Mouse (Mus musculus): Measurements from ENCODE around the gene Ttc7b. TPM values are rescaled to one million over a fixed set of nuclear protein-coding genes. Genes with fewer than 3 reads are reported as not detected.

Ttc7b gene
- total RNA-seq (2021), result 100 to 1,000 TPM; 173 to 184 TPM
- long read RNA-seq, experiment 1, transcript Ttc7b-201 (20 exons, 3,446 nt), result minor isoform, 40 of 143 reads
- long read RNA-seq, experiment 1, transcript Ttc7b-206 (21 exons, 3,307 nt), result major isoform, 45 of 143 reads
- long read RNA-seq, experiment 1, partial matches to known transcripts, result 34 of 143 reads
- long read RNA-seq, experiment 1, other reads (novel, unspliced or antisense), result 23 of 143 reads
- long read RNA-seq, experiment 2, transcript Ttc7b-201 (20 exons, 3,446 nt), result minor isoform, 47 of 204 reads
- long read RNA-seq, experiment 2, transcript Ttc7b-206 (21 exons, 3,307 nt), result major isoform, 71 of 204 reads
- long read RNA-seq, experiment 2, partial matches to known transcripts, result 45 of 204 reads
- long read RNA-seq, experiment 2, other reads (novel, unspliced or antisense), result 38 of 204 reads

- H3K4me3 ChIP-seq, result peak within 1 kb of the TSS; percentile 80
- peak in 1 of 2 experiments; percentile 55 for DNase-seq (ENCODE audit: low spot score in 2 of 2)
- TF ChIP-seq CTCF (conservative IDR thresholded peaks at IDR 0.05), result peak; percentile 68
- H3K27ac ChIP-seq, result peak within 1 kb of the TSS; percentile 93
Measured at GRCm38 (mm10) chr12:100520794-100521186, at the start of gene Ttc7b. TSS of gene Ttc7b (minus strand) at chr12:100520826.

GRCm38 (mm10) chr12:100568831-100569230 is 48.2 kb upstream of the Ttc7b start:
- H3K27ac ChIP-seq, result peak overlapping the region; percentile 91
- TF ChIP-seq CTCF (conservative IDR thresholded peaks at IDR 0.05), result no peak
- DNase-seq (ENCODE audit: low spot score in 2 of 2), result peak; percentile 60 to 89
- no peak overlapping the region for H3K4me3 ChIP-seq

GRCm38 (mm10) chr12:100568105-100568504 is 47.5 kb upstream of the Ttc7b start:
- Histone ChIP-seq H3K4me3 (no peak overlapping the region), H3K27ac (peak overlapping the region; percentile 91)
- DNase-seq (ENCODE audit: low spot score in 2 of 2), result no peak
- TF ChIP-seq CTCF (conservative IDR thresholded peaks at IDR 0.05), result no peak

GRCm38 (mm10) chr12:100567627-100568026 is 47.0 kb upstream of the Ttc7b start:
- TF ChIP-seq CTCF (conservative IDR thresholded peaks at IDR 0.05), result no peak
- H3K27ac ChIP-seq, result peak overlapping the region; percentile 91
- no peak for DNase-seq (ENCODE audit: low spot score in 2 of 2)
- no peak overlapping the region for H3K4me3 ChIP-seq

GRCm38 (mm10) chr12:100553675-100554074 is 33.0 kb upstream of the Ttc7b start:
- Histone ChIP-seq H3K4me3 (no peak overlapping the region), H3K27ac (no peak overlapping the region)
- no peak for DNase-seq (ENCODE audit: low spot score in 2 of 2)
- no peak for TF ChIP-seq CTCF (conservative IDR thresholded peaks at IDR 0.05)

- Histone ChIP-seq H3K27ac (no peak overlapping the region), H3K4me3 (no peak overlapping the region)
- TF ChIP-seq CTCF (conservative IDR thresholded peaks at IDR 0.05), result no peak
- DNase-seq (ENCODE audit: low spot score in 2 of 2), result no peak
Measured at GRCm38 (mm10) chr12:100551972-100552371, 31.3 kb upstream of the Ttc7b start.

- DNase-seq (ENCODE audit: low spot score in 2 of 2), result no peak
- Histone ChIP-seq H3K27ac (no peak overlapping the region), H3K4me3 (no peak overlapping the region)
- no peak for TF ChIP-seq CTCF (conservative IDR thresholded peaks at IDR 0.05)
Measured at GRCm38 (mm10) chr12:100544194-100544567, 23.6 kb upstream of the Ttc7b start.

- DNase-seq (ENCODE audit: low spot score in 2 of 2), result no peak
- no peak for TF ChIP-seq CTCF (conservative IDR thresholded peaks at IDR 0.05)
- Histone ChIP-seq H3K4me3 (no peak overlapping the region), H3K27ac (no peak overlapping the region)
Measured at GRCm38 (mm10) chr12:100543437-100544193, 23.0 kb upstream of the Ttc7b start.

- DNase-seq (ENCODE audit: low spot score in 2 of 2), result no peak
- no peak overlapping the region for H3K27ac ChIP-seq
- TF ChIP-seq CTCF (conservative IDR thresholded peaks at IDR 0.05), result no peak
- no peak overlapping the region for H3K4me3 ChIP-seq
Measured at GRCm38 (mm10) chr12:100542494-100542893, 21.9 kb upstream of the Ttc7b start.

GRCm38 (mm10) chr12:100542076-100542475 is 21.4 kb upstream of the Ttc7b start:
- DNase-seq (ENCODE audit: low spot score in 2 of 2), result no peak
- Histone ChIP-seq H3K27ac (no peak overlapping the region), H3K4me3 (no peak overlapping the region)
- no peak for TF ChIP-seq CTCF (conservative IDR thresholded peaks at IDR 0.05)

- DNase-seq (ENCODE audit: low spot score in 2 of 2), result no peak
- TF ChIP-seq CTCF (conservative IDR thresholded peaks at IDR 0.05), result no peak
- Histone ChIP-seq H3K4me3 (no peak overlapping the region), H3K27ac (no peak overlapping the region; the same call in 1 of the 2 replicates)
Measured at GRCm38 (mm10) chr12:100539158-100539714, 18.6 kb upstream of the Ttc7b start.

GRCm38 (mm10) chr12:100538445-100539157 is 18.0 kb upstream of the Ttc7b start:
- Histone ChIP-seq H3K4me3 (no peak overlapping the region), H3K27ac (no peak overlapping the region; the same call in 1 of the 2 replicates)
- TF ChIP-seq CTCF (conservative IDR thresholded peaks at IDR 0.05), result no peak
- no peak for DNase-seq (ENCODE audit: low spot score in 2 of 2)

- TF ChIP-seq CTCF (conservative IDR thresholded peaks at IDR 0.05), result no peak
- DNase-seq (ENCODE audit: low spot score in 2 of 2), result no peak
- Histone ChIP-seq H3K4me3 (no peak overlapping the region), H3K27ac (no peak overlapping the region)
Measured at GRCm38 (mm10) chr12:100537091-100537490, 16.5 kb upstream of the Ttc7b start.

Data from layer of hippocampus, adult 2 months (tissue).